Mouse (Mus musculus) intestine, embryonic 16.5 days (tissue): ENCODE results near the gene Eif5a. TPM values are rescaled to one million over a fixed set of nuclear protein-coding genes. Genes with fewer than 3 reads are reported as not detected.
A peak's percentile ranks its signal among the peaks of the same experiment; 100 is the strongest.

Experiments used
- ATAC-seq: fragments of 200-750 bp; cut with Nextera tagmentation; 2 replicates; pipeline ENCODE4 v1.8.0; 2017; ENCODE audit warnings: moderate TSS enrichment, moderate library complexity
- H3K27ac ChIP-seq: fragments of 300-500 bp; sonication (generic); 2 replicates; pipeline ENCODE4 v1.5.1; 2014; ENCODE audit warnings: mild to moderate bottlenecking, low read length
- H3K27me3 ChIP-seq: fragments of 300-500 bp; sonication (generic); replicated peaks from 2 replicates; pipeline ENCODE4 v1.6.1; 2014; ENCODE audit warnings: low read length, control low read depth, mixed read lengths; ENCODE audit not compliant: control insufficient read depth, insufficient read depth
- H3K36me3 ChIP-seq: fragments of 300-500 bp; sonication (generic); 2 replicates; pipeline ENCODE4 v1.6.1; 2014; ENCODE audit warnings: low read length, control low read depth; ENCODE audit not compliant: control insufficient read depth, insufficient read depth
- H3K4me1 ChIP-seq: fragments of 300-500 bp; sonication (generic); 2 replicates; pipeline ENCODE4 v1.6.1; 2014; ENCODE audit warnings: low read length, control low read depth, mixed read lengths; ENCODE audit not compliant: control insufficient read depth, insufficient read depth
- H3K4me2 ChIP-seq: fragments of 300-500 bp; sonication (generic); 2 replicates; pipeline ENCODE4 v1.6.1; 2014; ENCODE audit warnings: low read depth, low read length, control low read depth
- H3K4me3 ChIP-seq: fragments of 300-500 bp; sonication (generic); 2 replicates; pipeline ENCODE4 v1.5.1; 2014; ENCODE audit warnings: mild to moderate bottlenecking, low read length
- H3K9ac ChIP-seq: fragments of 300-500 bp; sonication (generic); 2 replicates; pipeline ENCODE4 v1.6.1; 2014; ENCODE audit warnings: low read depth, low read length
- H3K9me3 ChIP-seq: fragments of 300-500 bp; sonication (generic); 2 replicates; pipeline ENCODE4 v1.6.1; 2016; ENCODE audit warnings: low read length, control low read depth; ENCODE audit not compliant: control insufficient read depth
- WGBS: fragments of 180-500 bp; shearing (Covaris S2); extraction: QIAGEN DNeasy Blood & Tissue Kit; methylation state at CpG from one replicate; pipeline ENCODE4 v1.1.7; 2014; 5-methylcytosine and 5-hydroxymethylcytosine counted together
- microRNA-seq: library from miRNA; unstranded; fragments of <30 nt; microRNA quantifications from one replicate; pipeline ENCODE4, GENCODE M21; 2016
- polyA plus RNA-seq: library from polyadenylated mRNA; unstranded; fragments of >200 nt; fragmentation: Nextera tagmentation; extraction: Ambion mirVana; gene quantifications from 2 replicates; pipeline ENCODE4 v1.2.1, GENCODE M21; 2015

Eif5a gene
- polyA plus RNA-seq, 1 experiment from 2014 or later = 1,683 TPM

DNA sequence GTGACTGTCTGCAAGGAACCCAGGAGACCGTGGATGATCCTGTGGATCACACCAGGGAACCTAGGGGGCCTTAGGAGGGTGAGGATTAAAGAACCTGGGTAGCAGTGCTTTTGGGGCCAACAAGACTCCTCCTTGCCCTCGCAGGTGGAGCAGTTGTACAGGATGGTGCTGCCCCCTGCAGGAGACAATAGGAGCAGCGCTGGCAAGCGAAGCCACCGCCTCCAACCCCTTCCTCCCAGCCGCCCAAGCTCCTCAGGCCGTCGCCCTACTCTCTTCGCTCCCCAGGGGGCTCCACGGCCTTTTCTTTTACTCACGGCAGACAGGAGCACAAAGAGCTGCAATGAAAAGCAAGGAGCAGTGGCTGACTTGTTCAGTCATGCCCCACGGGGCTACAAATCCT lies 44.9 kb downstream of the Eif5a start:
- Histone ChIP-seq H3K27ac (0 out of 2 replicates have a peak overlapping the region, but pooled peaks have one; percentile 26), H3K4me3 (no peak overlapping the region)

DNA sequence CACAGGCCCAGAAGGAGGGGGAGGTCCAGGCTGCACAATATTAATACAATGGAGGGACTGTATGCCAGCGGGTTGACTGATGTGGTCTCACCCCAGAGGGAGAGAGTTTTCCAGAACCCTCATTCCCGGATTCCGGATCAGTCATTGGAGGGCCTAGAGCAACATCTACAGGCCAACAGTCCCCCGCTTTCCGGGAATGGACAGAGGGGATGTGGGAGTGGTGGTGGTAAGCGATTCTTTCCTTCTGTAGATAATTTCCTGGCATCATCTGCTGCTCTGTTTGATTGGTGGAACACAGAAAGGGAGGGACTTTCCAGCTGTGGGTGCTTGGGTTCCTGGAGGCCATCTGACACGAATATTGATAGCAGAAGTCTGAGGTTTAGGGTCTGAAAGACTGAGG lies 45.6 kb downstream of the Eif5a start:
- H3K9ac ChIP-seq = peak overlapping the region; percentile 14; the same call in 1 of the 2 replicates
- H3K9me3 ChIP-seq = no peaks in the 10 kb centered on the region
- ATAC-seq = no peak
- no peak overlapping the region for H3K4me3 ChIP-seq
- H3K4me2 ChIP-seq = no peak overlapping the region
- WGBS = 48% methylated on average over 7 of the region's 7 CpGs
- H3K27me3 ChIP-seq = no peaks in the 10 kb centered on the region
- peak overlapping the region; percentile 26; the same call in 1 of the 2 replicates for H3K27ac ChIP-seq
- no peaks in the 10 kb centered on the region for H3K36me3 ChIP-seq
- H3K4me1 ChIP-seq = peaks cover 33% of the 10 kb centered on the region

More for the DNA sequence above, 44.9 kb downstream of the Eif5a start:
- Histone ChIP-seq H3K9me3 (no peaks in the 10 kb centered on the region), H3K4me2 (peak overlapping the region; percentile 24; the same call in 1 of the 2 replicates), H3K4me1 (peaks cover 40% of the 10 kb centered on the region), H3K27me3 (no peaks in the 10 kb centered on the region), H3K9ac (peak overlapping the region; percentile 41; the same call in 1 of the 2 replicates), H3K36me3 (no peaks in the 10 kb centered on the region)
- WGBS = 7% methylated on average over 12 of the region's 12 CpGs
- ATAC-seq = 0 out of 2 replicates have a peak, but pooled peaks have one; percentile 10

DNA sequence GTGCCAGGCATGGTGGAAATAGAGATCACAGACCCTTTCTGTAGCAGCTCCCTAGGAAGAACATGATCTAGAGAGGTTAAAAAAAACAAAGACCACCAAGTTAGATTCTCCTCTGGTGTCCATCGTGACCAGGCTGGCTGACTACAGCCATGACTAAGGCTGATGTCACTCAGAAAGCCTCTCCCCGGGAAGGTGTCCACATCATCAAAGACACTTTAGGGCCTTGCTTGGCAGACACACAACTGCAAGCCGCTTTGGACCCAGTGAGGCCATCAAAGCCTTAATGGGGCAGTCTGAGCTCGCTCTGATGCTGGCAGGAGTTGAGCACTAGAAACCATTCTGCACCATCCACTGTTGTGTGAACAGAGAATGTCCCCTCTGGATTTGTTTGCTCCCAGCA lies 49.3 kb downstream of the Eif5a start:
- H3K4me2 ChIP-seq = no peak overlapping the region
- no peaks in the 10 kb centered on the region for H3K9me3 ChIP-seq
- no peak for ATAC-seq
- no peak overlapping the region for H3K27ac ChIP-seq
- H3K27me3 ChIP-seq = no peaks in the 10 kb centered on the region
- peaks cover 13% of the 10 kb centered on the region for H3K4me1 ChIP-seq
- no peaks in the 10 kb centered on the region for H3K36me3 ChIP-seq
- H3K9ac ChIP-seq = no peak overlapping the region
- H3K4me3 ChIP-seq = no peak overlapping the region
- 73% methylated on average over 4 of the region's 4 CpGs for WGBS

DNA sequence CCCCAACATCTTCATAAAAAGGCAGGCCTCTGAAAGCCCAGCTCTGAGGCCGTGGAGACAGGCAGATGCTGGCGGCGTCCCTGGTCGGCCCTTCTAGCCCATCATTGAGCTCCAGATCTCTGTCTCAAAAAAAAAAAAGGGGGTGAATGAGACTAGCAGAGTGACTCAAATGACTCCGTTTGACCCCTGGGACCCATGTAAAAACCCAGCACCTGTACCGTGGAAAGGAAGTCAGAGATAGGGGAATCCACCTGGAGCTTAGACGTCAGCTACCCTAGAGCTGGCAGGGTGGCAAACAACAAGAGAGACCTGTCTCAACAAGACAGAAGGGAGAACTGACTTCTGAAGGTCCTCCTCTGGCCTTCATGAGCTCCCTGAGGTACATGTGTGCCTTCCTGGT lies 49.9 kb downstream of the Eif5a start:
- Histone ChIP-seq H3K27me3 (no peaks in the 10 kb centered on the region), H3K9ac (no peak overlapping the region), H3K36me3 (no peaks in the 10 kb centered on the region), H3K27ac (no peak overlapping the region), H3K4me3 (no peak overlapping the region), H3K4me2 (no peak overlapping the region), H3K4me1 (peaks cover 9% of the 10 kb centered on the region), H3K9me3 (no peaks in the 10 kb centered on the region)
- WGBS = 86% methylated on average over 7 of the region's 7 CpGs
- no peak for ATAC-seq

DNA sequence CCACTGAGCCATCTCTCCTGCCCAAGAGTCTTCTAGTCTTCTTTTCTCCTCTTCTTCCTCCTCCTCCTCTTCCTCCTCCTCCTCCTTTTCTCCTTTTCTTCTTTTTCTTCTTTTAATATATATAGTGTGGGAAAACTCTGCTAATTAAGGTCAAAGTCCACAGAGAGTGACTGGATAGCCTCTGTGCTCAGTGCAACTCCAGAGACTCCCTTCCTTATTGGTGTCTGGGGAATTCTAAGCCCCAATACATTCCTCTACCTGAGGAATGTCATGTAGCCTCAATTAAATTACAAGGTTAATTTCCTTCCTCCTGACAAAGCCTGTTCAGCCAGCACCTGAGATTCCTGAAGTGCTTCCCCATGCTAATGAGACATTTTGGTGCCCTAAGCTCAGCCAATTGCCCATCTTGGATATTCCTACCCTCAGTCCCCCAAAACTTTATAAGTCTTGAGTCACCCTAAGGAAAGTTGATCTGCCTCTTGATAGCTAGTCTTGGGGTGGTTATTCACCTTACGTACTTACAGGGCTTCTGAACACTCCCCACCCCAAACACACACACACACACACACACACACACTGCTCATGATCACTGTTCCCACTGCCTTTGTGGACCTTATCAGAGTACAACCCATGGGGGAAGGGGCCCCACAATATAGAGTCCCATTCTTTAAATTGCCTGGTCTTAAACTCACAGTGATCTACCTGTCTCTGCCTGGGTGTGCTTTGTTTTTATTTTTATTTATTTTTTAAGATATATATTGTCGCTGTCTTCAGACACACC lies 51.3 kb downstream of the Eif5a start:
- no peak overlapping the region for H3K4me3 ChIP-seq
- no peaks in the 10 kb centered on the region for H3K36me3 ChIP-seq
- no peak overlapping the region for H3K4me2 ChIP-seq
- WGBS = 79% methylated on average over 2 of the region's 2 CpGs
- H3K9ac ChIP-seq = no peak overlapping the region
- no peaks in the 10 kb centered on the region for H3K9me3 ChIP-seq
- H3K4me1 ChIP-seq = no peaks in the 10 kb centered on the region
- no peak overlapping the region for H3K27ac ChIP-seq
- H3K27me3 ChIP-seq = no peaks in the 10 kb centered on the region
- peak; percentile 86 for ATAC-seq

DNA sequence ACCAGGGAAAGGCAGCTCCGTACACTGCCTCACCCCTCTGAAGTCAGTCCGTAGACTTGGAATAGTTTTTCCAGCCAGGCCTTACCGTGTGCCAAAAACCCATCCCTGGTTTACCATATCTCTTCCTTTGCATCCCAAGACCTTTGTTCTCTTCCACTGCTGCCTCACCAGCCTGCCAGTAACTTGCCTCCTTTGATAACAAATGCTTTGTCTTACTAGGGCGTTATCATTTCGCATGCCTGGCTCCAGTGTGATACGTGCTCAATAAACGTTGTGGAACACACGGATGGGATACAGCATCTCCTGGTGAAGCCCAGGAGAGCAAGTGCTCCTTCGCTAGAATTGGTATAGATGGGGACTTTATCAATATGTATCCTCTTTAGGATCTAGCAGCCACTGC lies 54.4 kb downstream of the Eif5a start:
- Histone ChIP-seq H3K4me2 (no peak overlapping the region), H3K27ac (no peak overlapping the region), H3K27me3 (no peaks in the 10 kb centered on the region), H3K4me3 (no peak overlapping the region), H3K36me3 (no peaks in the 10 kb centered on the region), H3K9ac (no peak overlapping the region), H3K4me1 (no peaks in the 10 kb centered on the region), H3K9me3 (no peaks in the 10 kb centered on the region)
- 60% methylated on average over 9 of the region's 9 CpGs for WGBS
- ATAC-seq = no peak

Small RNA genes within 50 kb of the gene (microRNA-seq; reads per million reads assigned to microRNA genes)
- gene Mir6924 = not detected

Other genes with a start within 250 kb of the Eif5a start
- 524 and 563 TPM in 2 replicates for gene Eif4a1, start 249.5 kb downstream of the Eif5a start, polyA plus RNA-seq
- 51.8 and 60.3 TPM in 2 replicates for gene Senp3, start 239.9 kb downstream of the Eif5a start, polyA plus RNA-seq
- 0.44 and 0.57 TPM in 2 replicates for gene Tnfsf13, start 236.2 kb downstream of the Eif5a start, polyA plus RNA-seq
- 6.0 and 6.3 TPM in 2 replicates for gene Tnfsf12, start 226.1 kb downstream of the Eif5a start, polyA plus RNA-seq
- gene Tnfsfm13, start 225.9 kb downstream of the Eif5a start, polyA plus RNA-seq = 3.0 and 3.3 TPM in 2 replicates
- 14.8 and 16.8 TPM in 2 replicates for gene Polr2a, start 163.3 kb downstream of the Eif5a start, polyA plus RNA-seq
- gene Slc35g3, start 160.0 kb downstream of the Eif5a start, polyA plus RNA-seq = 0.13 and 0.16 TPM in 2 replicates
- gene Zbtb4, start 156.0 kb downstream of the Eif5a start, polyA plus RNA-seq = 2.3 and 2.4 TPM in 2 replicates
- gene Chrnb1, start 126.0 kb downstream of the Eif5a start, polyA plus RNA-seq = 3.9 and 4.7 TPM in 2 replicates
- gene Fgf11, start 120.1 kb downstream of the Eif5a start, polyA plus RNA-seq = 1.3 and 1.4 TPM in 2 replicates
- 34.6 and 42.7 TPM in 2 replicates for gene Tmem102, start 116.3 kb downstream of the Eif5a start, polyA plus RNA-seq
- gene Gm39566, start 106.7 kb downstream of the Eif5a start, polyA plus RNA-seq = not detected in 2 replicates
- not detected in 2 replicates for gene Spem2, start 103.5 kb downstream of the Eif5a start, polyA plus RNA-seq
- gene Spem1, start 99.8 kb downstream of the Eif5a start, polyA plus RNA-seq = 0.22 TPM in 1 of 2 replicates, not detected in the other
- 3.4 and 4.1 TPM in 2 replicates for gene Nlgn2, start 84.2 kb downstream of the Eif5a start, polyA plus RNA-seq
- 470 and 476 TPM in 2 replicates for gene Tmem256, start 83.4 kb downstream of the Eif5a start, polyA plus RNA-seq
- gene Plscr3, start 75.6 kb downstream of the Eif5a start, polyA plus RNA-seq = 73.0 and 75.2 TPM in 2 replicates
- gene Tnk1, start 63.2 kb downstream of the Eif5a start, polyA plus RNA-seq = 20.5 and 23.5 TPM in 2 replicates
- not detected in 2 replicates for gene Tmem95, start 43.9 kb downstream of the Eif5a start, polyA plus RNA-seq
- gene Kctd11, start 40.6 kb downstream of the Eif5a start, polyA plus RNA-seq = 5.5 and 6.2 TPM in 2 replicates
- gene Acap1, start 26.4 kb downstream of the Eif5a start, polyA plus RNA-seq = 4.2 and 5.2 TPM in 2 replicates
- 4.7 and 5.4 TPM in 2 replicates for gene 2810408A11Rik, start 21.0 kb downstream of the Eif5a start, polyA plus RNA-seq
- gene Neurl4, start 20.9 kb downstream of the Eif5a start, polyA plus RNA-seq = 7.1 and 10.1 TPM in 2 replicates
- gene Gps2, start 8.1 kb downstream of the Eif5a start, polyA plus RNA-seq = 60.0 and 63.8 TPM in 2 replicates
- 1.3 and 2.1 TPM in 2 replicates for gene Ybx2, start 13.8 kb upstream of the Eif5a start, polyA plus RNA-seq
- 21.5 and 22.6 TPM in 2 replicates for gene Slc2a4, start 26.2 kb upstream of the Eif5a start, polyA plus RNA-seq
- gene Cldn7, start 42.8 kb upstream of the Eif5a start, polyA plus RNA-seq = 1,377 and 1,415 TPM in 2 replicates
- gene Ctdnep1, start 59.2 kb upstream of the Eif5a start, polyA plus RNA-seq = 20.7 and 20.9 TPM in 2 replicates
- gene Elp5, start 60.6 kb upstream of the Eif5a start, polyA plus RNA-seq = 92.6 and 106 TPM in 2 replicates
- gene Gabarap, start 69.2 kb upstream of the Eif5a start, polyA plus RNA-seq = 639 and 679 TPM in 2 replicates
- gene Phf23, start 73.8 kb upstream of the Eif5a start, polyA plus RNA-seq = 49.7 and 53.1 TPM in 2 replicates
- gene Dvl2, start 78.6 kb upstream of the Eif5a start, polyA plus RNA-seq = 23.8 and 26.0 TPM in 2 replicates
- 172 and 189 TPM in 2 replicates for gene Acadvl, start 93.5 kb upstream of the Eif5a start, polyA plus RNA-seq
- gene Dlg4, start 95.0 kb upstream of the Eif5a start, polyA plus RNA-seq = 5.1 and 6.1 TPM in 2 replicates
- 0.17 and 0.31 TPM in 2 replicates for gene Asgr1, start 132.1 kb upstream of the Eif5a start, polyA plus RNA-seq
- gene Asgr2, start 170.7 kb upstream of the Eif5a start, polyA plus RNA-seq = 0.44 and 0.57 TPM in 2 replicates
- 0.56 and 0.66 TPM in 2 replicates for gene Mgl2, start 208.4 kb upstream of the Eif5a start, polyA plus RNA-seq
- gene Clec10a, start 234.2 kb upstream of the Eif5a start, polyA plus RNA-seq = 0.99 and 1.7 TPM in 2 replicates